Mouse (Mus musculus): ENCODE measurements at regions not wholly inside any gene's neighbourhood (a gene's known extent, or its start where the extent isn't known, plus 50 kb on each side); places are given as distances from the start of the nearest gene placed in this dataset.

- TF ChIP-seq POLR2A (IDR thresholded peaks at IDR 0.05; ENCODE audit: borderline replicate concordance, low read depth, low read length) (no peak), CTCF (IDR thresholded peaks at IDR 0.05; ENCODE audit: low read depth, low read length) (no peak)
Measured at GRCm38 (mm10) chr4:87699586-87699985, 333.6 kb downstream of the Mllt3 start.
